Mouse (Mus musculus) gastrocnemius, postnatal 10 days (tissue): ENCODE measurements around the gene Fam213a. TPM values are rescaled to one million over a fixed set of nuclear protein-coding genes. Genes with fewer than 3 reads are reported as not detected.

Experiments
- DNase-seq: peaks from one replicate; pipeline ENCODE4 v3.0.0; 2021; ENCODE audit warnings: mixed read lengths
- total RNA-seq, 2 experiments: library from RNA; stranded (reverse); gene quantifications; 2 replicates each; pipeline ENCODE4 v1.2.3; 2021

Gene Fam213a
- total RNA-seq, 2 experiments from 2014 or later: 7.2 to 11.0 TPM

GRCm38 (mm10) chr14:40962365-40963290 is 51.0 kb downstream of the Fam213a start:
- no peak for DNase-seq

- DNase-seq: no peak
Measured at GRCm38 (mm10) chr14:40960237-40960636, 53.4 kb downstream of the Fam213a start.

GRCm38 (mm10) chr14:40959586-40959985 is 54.0 kb downstream of the Fam213a start:
- no peak for DNase-seq

- DNase-seq: no peak
Measured at GRCm38 (mm10) chr14:40958986-40959381, 54.6 kb downstream of the Fam213a start.

- peak; percentile 38 for DNase-seq
Measured at GRCm38 (mm10) chr14:40958083-40958985, 55.3 kb downstream of the Fam213a start.

- no peak for DNase-seq
Measured at GRCm38 (mm10) chr14:40957607-40958006, 56.0 kb downstream of the Fam213a start.

GRCm38 (mm10) chr14:40956252-40957146 is 57.1 kb downstream of the Fam213a start:
- no peak for DNase-seq

- DNase-seq: peak; percentile 63
Measured at GRCm38 (mm10) chr14:40955596-40956251, 57.9 kb downstream of the Fam213a start.

GRCm38 (mm10) chr14:40955146-40955545 is 58.4 kb downstream of the Fam213a start:
- no peak for DNase-seq

GRCm38 (mm10) chr14:40953381-40953780 is 60.2 kb downstream of the Fam213a start:
- no peak for DNase-seq

GRCm38 (mm10) chr14:40952715-40953114 is 60.9 kb downstream of the Fam213a start:
- no peak for DNase-seq

- DNase-seq: no peak
Measured at GRCm38 (mm10) chr14:40952301-40952700, 61.3 kb downstream of the Fam213a start.

- DNase-seq: no peak
Measured at GRCm38 (mm10) chr14:40949730-40950614, 63.6 kb downstream of the Fam213a start.

- DNase-seq: no peak
Measured at GRCm38 (mm10) chr14:40949047-40949446, 64.5 kb downstream of the Fam213a start.

GRCm38 (mm10) chr14:40948522-40948921 is 65.1 kb downstream of the Fam213a start:
- DNase-seq: no peak

- DNase-seq: no peak
Measured at GRCm38 (mm10) chr14:40947431-40948394, 65.9 kb downstream of the Fam213a start.

GRCm38 (mm10) chr14:40943802-40944201 is 69.8 kb downstream of the Fam213a start:
- no peak for DNase-seq
